Mouse (Mus musculus) small intestine, adult 2 months (tissue): ENCODE results near the gene Plrg1.

Source experiments
- CTCF ChIP-seq: fragments of 200-500 bp; IDR thresholded peaks from 2 replicates; pipeline ENCODE4 v1.5.1; 2012; ENCODE audit warnings: low read depth, mild to moderate bottlenecking, control low read depth, inconsistent platforms, low read length, moderate library complexity, mixed read lengths; ENCODE audit not compliant: insufficient replicate concordance, insufficient read length; ENCODE audit errors: extremely low read depth
- POLR2A ChIP-seq: fragments of 200-500 bp; IDR thresholded peaks from 2 replicates; pipeline ENCODE4 v1.6.1; 2012; ENCODE audit warnings: low read depth, mild to moderate bottlenecking, control low read depth, inconsistent platforms, low read length, moderate library complexity

DNA sequence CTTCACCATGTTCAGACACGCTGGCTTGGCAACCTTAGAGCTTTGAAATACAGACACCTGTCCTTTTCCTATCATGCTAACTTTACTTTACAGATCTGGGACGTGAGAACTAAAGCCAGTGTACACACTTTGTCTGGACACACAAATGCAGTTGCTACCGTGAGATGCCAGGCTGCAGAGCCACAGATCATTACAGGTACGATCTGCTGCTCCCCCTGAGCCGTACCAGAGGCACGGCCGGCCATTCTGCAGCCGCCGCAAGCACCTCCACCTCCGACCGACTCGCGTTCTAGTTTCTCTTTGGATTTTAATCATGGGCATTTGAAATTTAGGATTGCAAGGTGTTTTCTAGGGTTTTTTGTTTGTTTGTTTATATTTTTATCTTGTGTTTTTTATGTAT, 13.5 kb downstream of the Plrg1 start:
- TF ChIP-seq POLR2A (no peak), CTCF (no peak)
